Mouse (Mus musculus): ENCODE measurements around the gene Nr1h4. TPM values are rescaled to one million over a fixed set of nuclear protein-coding genes. Genes with fewer than 3 reads are reported as not detected.

Gene Nr1h4
- total and polyA plus RNA-seq, 2 experiments, result 58.4 to 168 TPM

GRCm38 (mm10) chr10:89520381-89520780, 13.0 kb downstream of the Nr1h4 start:
- DNase-seq (ENCODE audit: extremely low read depth, low read depth, low spot score), result no peak
- H3K4me1 ChIP-seq (ENCODE audit: control insufficient read depth, insufficient read depth, low read length), result peaks cover 39% of the 10 kb centered on the region
- 88% methylated on average over 4 of the region's 4 CpGs for WGBS
- peaks cover 31% of the 10 kb centered on the region for H3K36me3 ChIP-seq (ENCODE audit: control insufficient read depth, insufficient read depth, low read length)
- H3K27ac ChIP-seq (replicated peaks; ENCODE audit: insufficient read depth, low read depth, low read length), result peak overlapping the region; percentile 18; the same call in 1 of the 2 replicates
- H3K27me3 ChIP-seq (ENCODE audit: control insufficient read depth, insufficient read depth, low read length), result no peaks in the 10 kb centered on the region
- no peak overlapping the region for H3K9ac ChIP-seq (ENCODE audit: low read depth, low read length)
- H3K79me2 ChIP-seq (ENCODE audit: control insufficient read depth, insufficient read depth, low read length), result peaks cover 14% of the 10 kb centered on the region; the same call in 1 of the 2 replicates
- H3K4me3 ChIP-seq (ENCODE audit: insufficient read depth, low read depth, low read length), result no peak overlapping the region
- TF ChIP-seq POLR2A (IDR thresholded peaks at IDR 0.05; ENCODE audit: extremely low read depth, insufficient read depth, low read length) (no peak), CTCF (IDR thresholded peaks at IDR 0.05; ENCODE audit: low read depth, low read length) (no peak)

GRCm38 (mm10) chr10:89519226-89519625, 14.2 kb downstream of the Nr1h4 start:
- 28% methylated on average over 4 of the region's 4 CpGs for WGBS
- H3K27ac ChIP-seq (replicated peaks; ENCODE audit: insufficient read depth, low read depth, low read length), result peak overlapping the region; percentile 97
- no peak for TF ChIP-seq POLR2A (IDR thresholded peaks at IDR 0.05; ENCODE audit: extremely low read depth, insufficient read depth, low read length)
- no peaks in the 10 kb centered on the region for H3K27me3 ChIP-seq (ENCODE audit: control insufficient read depth, insufficient read depth, low read length)
- peak; percentile 95 for DNase-seq (ENCODE audit: extremely low read depth, low read depth, low spot score)
- H3K9ac ChIP-seq (ENCODE audit: low read depth, low read length), result peak overlapping the region; percentile 53; the same call in 1 of the 2 replicates
- H3K36me3 ChIP-seq (ENCODE audit: control insufficient read depth, insufficient read depth, low read length), result peaks cover 33% of the 10 kb centered on the region
- peaks cover 6% of the 10 kb centered on the region; the same call in 1 of the 2 replicates for H3K79me2 ChIP-seq (ENCODE audit: control insufficient read depth, insufficient read depth, low read length)
- peaks cover 43% of the 10 kb centered on the region for H3K4me1 ChIP-seq (ENCODE audit: control insufficient read depth, insufficient read depth, low read length)
- no peak overlapping the region for H3K4me3 ChIP-seq (ENCODE audit: insufficient read depth, low read depth, low read length)

GRCm38 (mm10) chr10:89518365-89518764, 15.0 kb downstream of the Nr1h4 start:
- Histone ChIP-seq H3K79me2 (ENCODE audit: control insufficient read depth, insufficient read depth, low read length) (peaks cover 6% of the 10 kb centered on the region; the same call in 1 of the 2 replicates), H3K36me3 (ENCODE audit: control insufficient read depth, insufficient read depth, low read length) (peaks cover 40% of the 10 kb centered on the region), H3K4me3 (ENCODE audit: insufficient read depth, low read depth, low read length) (no peak overlapping the region), H3K27ac (replicated peaks; ENCODE audit: insufficient read depth, low read depth, low read length) (peak overlapping the region; percentile 98), H3K4me1 (ENCODE audit: control insufficient read depth, insufficient read depth, low read length) (peaks cover 45% of the 10 kb centered on the region), H3K9ac (ENCODE audit: low read depth, low read length) (no peak overlapping the region), H3K27me3 (ENCODE audit: control insufficient read depth, insufficient read depth, low read length) (no peaks in the 10 kb centered on the region)
- peak; percentile 97 for DNase-seq (ENCODE audit: extremely low read depth, low read depth, low spot score)
- 22% methylated on average over 2 of the region's 2 CpGs for WGBS
- TF ChIP-seq POLR2A (IDR thresholded peaks at IDR 0.05; ENCODE audit: extremely low read depth, insufficient read depth, low read length) (no peak), CTCF (IDR thresholded peaks at IDR 0.05; ENCODE audit: low read depth, low read length) (no peak)

- Histone ChIP-seq H3K27ac (replicated peaks; ENCODE audit: insufficient read depth, low read depth, low read length) (no peak overlapping the region), H3K27me3 (ENCODE audit: control insufficient read depth, insufficient read depth, low read length) (no peaks in the 10 kb centered on the region), H3K4me3 (ENCODE audit: insufficient read depth, low read depth, low read length) (no peak overlapping the region), H3K4me1 (ENCODE audit: control insufficient read depth, insufficient read depth, low read length) (peaks cover 46% of the 10 kb centered on the region), H3K9ac (ENCODE audit: low read depth, low read length) (no peak overlapping the region), H3K36me3 (ENCODE audit: control insufficient read depth, insufficient read depth, low read length) (peaks cover 55% of the 10 kb centered on the region), H3K79me2 (ENCODE audit: control insufficient read depth, insufficient read depth, low read length) (no peaks in the 10 kb centered on the region; the same call in 1 of the 2 replicates)
- DNase-seq (ENCODE audit: extremely low read depth, low read depth, low spot score), result no peak
- TF ChIP-seq POLR2A (IDR thresholded peaks at IDR 0.05; ENCODE audit: extremely low read depth, insufficient read depth, low read length) (no peak), CTCF (IDR thresholded peaks at IDR 0.05; ENCODE audit: low read depth, low read length) (no peak)
- WGBS, result 74% methylated on average over 2 of the region's 2 CpGs
These were observed 17.6 kb downstream of the Nr1h4 start for GRCm38 (mm10) chr10:89515813-89516212.

GRCm38 (mm10) chr10:89512562-89512961, 20.8 kb downstream of the Nr1h4 start:
- Histone ChIP-seq H3K4me3 (ENCODE audit: insufficient read depth, low read depth, low read length) (no peak overlapping the region), H3K79me2 (ENCODE audit: control insufficient read depth, insufficient read depth, low read length) (no peaks in the 10 kb centered on the region; the same call in 1 of the 2 replicates), H3K9ac (ENCODE audit: low read depth, low read length) (0 out of 2 replicates have a peak overlapping the region, but pooled peaks have one; percentile 37), H3K27ac (replicated peaks; ENCODE audit: insufficient read depth, low read depth, low read length) (peak overlapping the region; percentile 87), H3K36me3 (ENCODE audit: control insufficient read depth, insufficient read depth, low read length) (peaks cover 65% of the 10 kb centered on the region), H3K4me1 (ENCODE audit: control insufficient read depth, insufficient read depth, low read length) (peaks cover 30% of the 10 kb centered on the region), H3K27me3 (ENCODE audit: control insufficient read depth, insufficient read depth, low read length) (no peaks in the 10 kb centered on the region)
- WGBS, result 41% methylated on average over 6 of the region's 6 CpGs
- DNase-seq (ENCODE audit: extremely low read depth, low read depth, low spot score), result peak; percentile 69
- no peak for TF ChIP-seq POLR2A (IDR thresholded peaks at IDR 0.05; ENCODE audit: extremely low read depth, insufficient read depth, low read length)
- TF ChIP-seq CTCF (IDR thresholded peaks at IDR 0.05; ENCODE audit: low read depth, low read length), result no peak

- no peak overlapping the region for H3K27ac ChIP-seq (replicated peaks; ENCODE audit: insufficient read depth, low read depth, low read length)
- peaks cover 53% of the 10 kb centered on the region for H3K36me3 ChIP-seq (ENCODE audit: control insufficient read depth, insufficient read depth, low read length)
- H3K4me3 ChIP-seq (ENCODE audit: insufficient read depth, low read depth, low read length), result no peak overlapping the region
- H3K27me3 ChIP-seq (ENCODE audit: control insufficient read depth, insufficient read depth, low read length), result no peaks in the 10 kb centered on the region
- WGBS, result 95% methylated on average over 2 of the region's 2 CpGs
- TF ChIP-seq POLR2A (IDR thresholded peaks at IDR 0.05; ENCODE audit: extremely low read depth, insufficient read depth, low read length), result no peak
- TF ChIP-seq CTCF (IDR thresholded peaks at IDR 0.05; ENCODE audit: low read depth, low read length), result no peak
- no peak for DNase-seq (ENCODE audit: extremely low read depth, low read depth, low spot score)
- no peak overlapping the region for H3K9ac ChIP-seq (ENCODE audit: low read depth, low read length)
- peaks cover 2% of the 10 kb centered on the region; the same call in 1 of the 2 replicates for H3K79me2 ChIP-seq (ENCODE audit: control insufficient read depth, insufficient read depth, low read length)
- H3K4me1 ChIP-seq (ENCODE audit: control insufficient read depth, insufficient read depth, low read length), result peaks cover 24% of the 10 kb centered on the region
These were observed 22.8 kb downstream of the Nr1h4 start for GRCm38 (mm10) chr10:89510547-89510946.
